ENCODE assay signal across 9 mouse cellular contexts in genomic region chr17:48647431-48647830, GRCm38 (mm10).
DNase-seq lines count a peak whose midpoint lies in the region; ATAC-seq lines count a peak whose summit lies in the region.
"Had no signal": no experiment of that assay in that cellular context is flagged by ENCODE, and none has a peak within 500 bp of the region (broad histone marks: within the 10 kb centered on the region; RNA-seq: fewer than 3 reads in every experiment).

No protein-coding gene starts in this region.

- H3K36me3 ChIP-seq in heart, embryonic 13.5 days = no peaks in the 10 kb centered on the region
- no peaks in the 10 kb centered on the region for H3K36me3 ChIP-seq in neural tube, embryonic 15.5 days

- no peak overlapping the region for H3K9ac ChIP-seq in heart, embryonic 13.5 days
- H3K9ac ChIP-seq in neural tube, embryonic 15.5 days (replicated peaks) = no peak overlapping the region

- 33% methylated on average over 14 of the region's 14 CpGs for WGBS in heart, embryonic 13.5 days
- 64% methylated on average over 14 of the region's 14 CpGs for WGBS in neural tube, embryonic 15.5 days

- no peaks in the 10 kb centered on the region for H3K4me1 ChIP-seq in heart, embryonic 13.5 days
- H3K4me1 ChIP-seq in neural tube, embryonic 15.5 days = 0 out of 2 replicates have a peak, but pooled peaks cover 2% of the 10 kb centered on the region

- H3K4me3 ChIP-seq in heart, embryonic 13.5 days = peak overlapping the region; percentile 37
- no peak overlapping the region for H3K4me3 ChIP-seq in neural tube, embryonic 15.5 days (replicated peaks)

- ATAC-seq in heart, embryonic 13.5 days (ENCODE audit: extremely low read depth, insufficient number of reproducible peaks, low FRiP score, low TSS enrichment) = no peak
- peak; percentile 39; the same call in 1 of the 2 replicates for ATAC-seq in common myeloid progenitor, adult 5-6 weeks (replicated peaks; ENCODE audit: low read depth, poor library complexity, severe bottlenecking)
- ATAC-seq in inflammation-experienced regulatory T-cells, adult 6 months = peak; percentile 84
- no peak for ATAC-seq in neural tube, embryonic 15.5 days (ENCODE audit: low FRiP score)

- H3K4me2 ChIP-seq in heart, embryonic 13.5 days = peak overlapping the region; percentile 56
- peak overlapping the region; percentile 35 for H3K4me2 ChIP-seq in neural tube, embryonic 15.5 days

- H3K9me3 ChIP-seq in heart, embryonic 13.5 days = no peaks in the 10 kb centered on the region
- no peaks in the 10 kb centered on the region for H3K9me3 ChIP-seq in neural tube, embryonic 15.5 days (replicated peaks)

- no peak for DNase-seq in heart, adult 18-20 months
- no peak for DNase-seq in cerebellum, postnatal 4 days (ENCODE audit: low spot score in 2 of 2)
- DNase-seq in adrenal gland, postnatal 14 days = no peak
- DNase-seq in testis, postnatal 14 days (ENCODE audit: low spot score) = no peak
- DNase-seq: cerebellum, postnatal 10 days had no signal

- H3K27me3 ChIP-seq in heart, embryonic 13.5 days (replicated peaks) = peaks cover 4% of the 10 kb centered on the region; the same call in 1 of the 2 replicates
- no peaks in the 10 kb centered on the region for H3K27me3 ChIP-seq in neural tube, embryonic 15.5 days (replicated peaks)

- no peak overlapping the region for H3K27ac ChIP-seq in heart, embryonic 13.5 days (replicated peaks)
- H3K27ac ChIP-seq in neural tube, embryonic 15.5 days (replicated peaks) = no peak overlapping the region

Comparison
In these comparisons a context has a peak if more than half of its experiments do, and no peak if none do; other contexts are left out.
1. ATAC-seq: peak in common myeloid progenitor, adult 5-6 weeks (single experiment) and inflammation-experienced regulatory T-cells, adult 6 months (single experiment); none in heart, embryonic 13.5 days (single experiment) and neural tube, embryonic 15.5 days (single experiment).